Mouse (Mus musculus) heart, embryonic 10.5 days (tissue): ENCODE measurements around the gene Gm21970. TPM values are rescaled to one million over a fixed set of nuclear protein-coding genes. Genes with fewer than 3 reads are reported as not detected.

Experiments used
- DNase-seq: peaks from one replicate; pipeline ENCODE4 v3.0.0-alpha.2; 2017; ENCODE audit warnings: low spot score
- H3K27ac ChIP-seq: fragments of 300-500 bp; sonication (generic); 2 replicates; pipeline ENCODE4 v1.5.1; 2016; ENCODE audit warnings: mild to moderate bottlenecking
- H3K27me3 ChIP-seq: fragments of 300-500 bp; sonication (generic); 2 replicates; pipeline ENCODE4 v1.6.1; 2016; ENCODE audit warnings: mild to moderate bottlenecking; ENCODE audit not compliant: poor library complexity, insufficient read depth, severe bottlenecking
- H3K36me3 ChIP-seq: fragments of 300-500 bp; sonication (generic); 2 replicates; pipeline ENCODE4 v1.6.1; 2016; ENCODE audit warnings: mild to moderate bottlenecking, moderate library complexity
- H3K4me1 ChIP-seq: fragments of 300-500 bp; sonication (generic); 2 replicates; pipeline ENCODE4 v1.6.1; 2016; ENCODE audit warnings: mild to moderate bottlenecking
- H3K4me3 ChIP-seq: fragments of 300-500 bp; sonication (generic); 2 replicates; pipeline ENCODE4 v1.5.1; 2016; ENCODE audit warnings: mild to moderate bottlenecking, moderate library complexity
- H3K9me3 ChIP-seq: fragments of 300-500 bp; sonication (generic); 2 replicates; pipeline ENCODE4 v1.6.1; 2016; ENCODE audit warnings: mild to moderate bottlenecking, moderate library complexity
- WGBS: fragments of 180-500 bp; shearing (Covaris S2); methylation state at CpG from one replicate; pipeline ENCODE4 v1.1.7; 2016; 5-methylcytosine and 5-hydroxymethylcytosine counted together
- polyA plus RNA-seq: library from polyadenylated mRNA; unstranded; fragments of >200 nt; fragmentation: Nextera tagmentation; extraction: Ambion mirVana; gene quantifications from 2 replicates; pipeline ENCODE4 v1.2.1, GENCODE M21; 2016

The Gm21970 gene
- polyA plus RNA-seq, 1 experiment from 2014 or later: not detected

DNA sequence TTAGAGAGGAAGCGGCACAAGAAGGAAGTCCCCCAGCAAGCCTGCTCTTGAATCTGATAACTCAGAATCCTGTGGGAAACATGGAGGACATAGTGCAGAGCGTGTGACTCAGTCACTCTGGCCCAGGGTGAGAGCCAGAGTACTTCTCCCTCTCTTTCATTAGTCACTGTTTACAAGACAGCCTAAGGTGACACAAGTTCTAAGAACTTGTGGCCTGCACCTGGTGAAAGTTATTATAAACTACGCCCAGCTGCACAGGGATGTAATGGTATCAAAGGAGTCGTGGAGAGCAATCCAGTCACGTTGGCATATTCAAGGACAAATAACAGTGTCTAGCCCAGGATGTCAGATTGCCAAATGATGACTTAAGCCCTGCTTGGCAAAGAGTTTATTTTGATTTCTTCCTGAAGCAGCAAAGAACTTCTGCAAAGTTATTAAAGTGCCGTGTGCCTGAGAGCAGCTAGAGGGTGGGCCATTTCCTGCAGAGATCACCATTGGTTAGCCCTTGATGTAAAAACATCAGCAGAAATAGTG lies 60.9 kb downstream of the Gm21970 start:
- Histone ChIP-seq H3K4me1 (peaks cover 11% of the 10 kb centered on the region), H3K27ac (no peak overlapping the region), H3K4me3 (no peak overlapping the region), H3K27me3 (no peaks in the 10 kb centered on the region), H3K9me3 (no peaks in the 10 kb centered on the region), H3K36me3 (no peaks in the 10 kb centered on the region)
- WGBS: 64% methylated on average over 6 of the region's 6 CpGs
- no peak for DNase-seq

DNA sequence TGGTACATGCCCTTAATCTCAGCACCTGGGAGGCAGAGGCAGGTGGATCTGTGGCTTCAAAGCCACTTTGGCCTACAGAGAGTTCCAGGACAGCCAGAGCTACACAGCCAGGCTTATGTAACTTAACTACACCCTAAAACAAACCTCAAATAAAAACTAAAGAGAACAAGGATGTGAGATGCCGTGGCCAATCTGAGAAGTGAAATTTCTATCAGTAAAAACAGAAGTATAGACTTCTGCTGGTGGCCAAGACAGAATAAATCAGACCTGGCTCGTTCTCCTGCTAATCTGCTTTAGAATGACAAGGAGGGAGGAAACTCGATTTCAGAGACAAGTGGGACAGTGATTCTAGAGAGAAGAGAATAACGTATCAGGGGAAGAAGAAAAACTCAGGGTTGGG lies 64.3 kb downstream of the Gm21970 start:
- DNase-seq: no peak
- H3K27ac ChIP-seq: no peak overlapping the region
- no peaks in the 10 kb centered on the region for H3K36me3 ChIP-seq
- H3K9me3 ChIP-seq: no peaks in the 10 kb centered on the region
- no peaks in the 10 kb centered on the region for H3K27me3 ChIP-seq
- H3K4me1 ChIP-seq: peaks cover 9% of the 10 kb centered on the region; the same call in 1 of the 2 replicates
- WGBS: 74% methylated on average over 4 of the region's 4 CpGs
- no peak overlapping the region for H3K4me3 ChIP-seq

DNA sequence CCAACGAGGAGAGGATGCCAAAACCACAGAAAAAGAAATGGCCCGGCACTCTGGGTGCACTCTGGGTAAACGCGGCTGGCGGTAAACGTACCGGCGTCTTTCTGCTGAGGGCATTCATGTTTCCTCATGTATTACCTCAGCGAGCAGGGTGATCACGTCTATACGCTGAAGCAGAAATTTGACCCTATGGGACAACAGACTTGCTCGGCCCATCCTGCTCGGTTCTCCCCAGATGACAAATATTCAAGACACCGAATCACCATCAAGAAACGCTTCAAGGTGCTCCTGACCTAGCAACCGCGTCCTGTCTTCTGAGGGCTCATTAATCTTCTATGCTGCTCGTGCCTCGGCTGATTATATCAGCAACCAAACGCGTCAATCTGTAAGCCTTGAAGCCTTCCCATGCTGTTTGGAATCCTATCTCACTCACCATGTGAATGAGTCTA lies 66.8 kb downstream of the Gm21970 start:
- DNase-seq: no peak
- no peak overlapping the region for H3K27ac ChIP-seq
- H3K27me3 ChIP-seq: no peaks in the 10 kb centered on the region
- no peaks in the 10 kb centered on the region for H3K36me3 ChIP-seq
- 80% methylated on average over 21 of the region's 21 CpGs for WGBS
- no peaks in the 10 kb centered on the region for H3K9me3 ChIP-seq
- peaks cover 13% of the 10 kb centered on the region for H3K4me1 ChIP-seq
- H3K4me3 ChIP-seq: no peak overlapping the region

DNA sequence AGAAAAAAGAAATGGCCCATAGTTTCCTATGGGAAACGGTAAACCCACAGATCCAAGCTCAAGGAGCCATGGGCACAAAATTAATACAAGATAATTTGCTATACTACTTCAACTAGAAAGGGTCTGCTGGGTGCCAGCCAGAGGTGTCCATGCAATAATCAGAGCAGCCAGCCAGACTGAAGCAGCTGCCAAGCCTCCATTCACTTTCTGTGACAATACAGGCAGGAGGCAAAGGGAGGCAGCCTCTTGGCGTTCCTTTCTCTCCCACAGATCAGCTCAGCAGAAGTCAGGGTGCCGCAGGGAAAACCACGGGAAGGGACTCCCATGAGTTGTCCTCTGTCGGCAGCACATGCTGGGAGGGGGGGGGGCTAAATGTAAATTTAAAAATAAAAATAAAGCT lies 67.5 kb downstream of the Gm21970 start:
- 64% methylated on average over 5 of the region's 5 CpGs for WGBS
- peaks cover 19% of the 10 kb centered on the region for H3K4me1 ChIP-seq

DNA sequence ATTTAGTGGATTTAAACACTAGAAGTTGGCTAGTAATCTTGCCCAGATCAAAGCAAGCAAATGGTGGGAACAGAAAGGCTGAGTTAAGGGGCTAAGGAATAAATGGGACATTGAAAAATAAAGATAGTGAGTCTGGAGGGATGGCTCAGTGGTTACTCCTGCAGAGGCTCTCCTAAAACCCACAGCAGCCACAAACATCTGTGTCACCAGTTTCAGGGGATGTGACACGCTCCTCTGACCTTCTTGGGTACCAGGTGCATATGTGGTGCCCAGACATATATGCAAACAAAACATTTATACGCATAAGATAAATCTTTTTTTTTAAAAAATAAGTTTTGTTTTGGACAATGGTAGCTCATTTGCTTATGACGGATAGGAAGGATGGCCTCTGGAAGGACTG lies 67.9 kb downstream of the Gm21970 start:
- 93% methylated on average over 3 of the region's 3 CpGs for WGBS
- no peak overlapping the region for H3K27ac ChIP-seq
- DNase-seq: no peak
- H3K27me3 ChIP-seq: no peaks in the 10 kb centered on the region
- peaks cover 23% of the 10 kb centered on the region for H3K4me1 ChIP-seq
- no peak overlapping the region for H3K4me3 ChIP-seq
- no peaks in the 10 kb centered on the region for H3K36me3 ChIP-seq
- H3K9me3 ChIP-seq: no peaks in the 10 kb centered on the region

More for the DNA sequence above, 67.5 kb downstream of the Gm21970 start:
- Histone ChIP-seq H3K27me3 (no peaks in the 10 kb centered on the region), H3K36me3 (no peaks in the 10 kb centered on the region), H3K27ac (no peak overlapping the region), H3K4me3 (no peak overlapping the region), H3K9me3 (no peaks in the 10 kb centered on the region)
- no peak for DNase-seq

DNA sequence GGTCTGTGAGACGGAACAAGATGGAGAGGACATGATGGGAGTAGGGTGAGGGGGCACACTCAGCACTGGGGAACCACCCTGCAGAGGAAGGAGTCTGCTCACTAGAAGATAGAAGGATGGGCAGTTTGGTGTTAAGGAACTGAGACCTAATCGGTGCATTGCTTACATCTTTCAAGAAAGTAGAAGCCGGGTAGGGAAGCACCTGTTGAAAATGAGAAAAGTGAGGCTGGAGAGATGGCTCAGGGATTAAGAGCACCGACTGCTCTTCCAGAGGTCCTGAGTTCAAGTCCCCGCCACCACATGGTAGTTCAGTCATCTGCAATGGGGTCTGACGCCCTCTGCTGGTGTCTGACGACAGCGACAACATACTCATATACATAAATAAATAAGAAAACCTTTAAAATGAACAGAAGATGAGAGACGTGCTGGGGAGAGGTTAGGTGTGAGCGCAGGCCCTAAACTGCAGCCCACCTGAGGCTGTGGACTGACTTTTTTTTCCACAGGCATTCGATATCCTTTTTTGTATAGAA lies 68.4 kb downstream of the Gm21970 start:
- no peak overlapping the region for H3K27ac ChIP-seq
- H3K9me3 ChIP-seq: no peaks in the 10 kb centered on the region
- H3K36me3 ChIP-seq: no peaks in the 10 kb centered on the region
- no peaks in the 10 kb centered on the region for H3K27me3 ChIP-seq
- H3K4me1 ChIP-seq: peaks cover 26% of the 10 kb centered on the region
- no peak overlapping the region for H3K4me3 ChIP-seq
- 72% methylated on average over 11 of the region's 11 CpGs for WGBS
- no peak for DNase-seq

DNA sequence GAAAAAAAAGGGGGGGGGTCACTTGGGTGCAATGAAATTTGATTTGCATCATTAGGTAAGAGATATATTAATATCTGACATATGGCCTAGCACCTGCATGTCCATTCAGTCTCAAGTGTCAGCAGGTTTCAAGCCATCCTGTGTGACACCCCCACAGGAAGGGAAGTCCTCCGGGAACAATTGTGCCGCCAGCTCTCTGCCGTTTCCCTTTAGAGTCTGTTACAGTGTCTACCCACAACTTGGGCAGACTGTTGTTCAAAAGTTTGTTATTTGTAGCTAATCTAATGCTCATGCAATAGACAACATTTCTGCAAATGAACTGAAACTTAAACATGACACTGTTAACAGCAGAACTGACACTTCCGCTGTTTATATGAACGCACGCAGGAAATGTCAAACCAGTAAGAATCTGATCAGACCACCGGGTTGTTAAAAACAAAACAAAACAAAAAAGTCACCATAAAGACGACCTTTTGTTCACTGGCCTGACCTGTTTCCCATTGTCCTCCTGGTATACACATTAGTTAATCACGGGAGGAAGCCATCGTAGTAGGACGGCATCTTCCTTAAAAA lies 69.6 kb downstream of the Gm21970 start:
- DNase-seq: no peak
- Histone ChIP-seq H3K9me3 (no peaks in the 10 kb centered on the region), H3K27ac (no peak overlapping the region), H3K36me3 (no peaks in the 10 kb centered on the region), H3K4me3 (no peak overlapping the region), H3K27me3 (no peaks in the 10 kb centered on the region), H3K4me1 (peaks cover 34% of the 10 kb centered on the region)
- 65% methylated on average over 11 of the region's 11 CpGs for WGBS

DNA sequence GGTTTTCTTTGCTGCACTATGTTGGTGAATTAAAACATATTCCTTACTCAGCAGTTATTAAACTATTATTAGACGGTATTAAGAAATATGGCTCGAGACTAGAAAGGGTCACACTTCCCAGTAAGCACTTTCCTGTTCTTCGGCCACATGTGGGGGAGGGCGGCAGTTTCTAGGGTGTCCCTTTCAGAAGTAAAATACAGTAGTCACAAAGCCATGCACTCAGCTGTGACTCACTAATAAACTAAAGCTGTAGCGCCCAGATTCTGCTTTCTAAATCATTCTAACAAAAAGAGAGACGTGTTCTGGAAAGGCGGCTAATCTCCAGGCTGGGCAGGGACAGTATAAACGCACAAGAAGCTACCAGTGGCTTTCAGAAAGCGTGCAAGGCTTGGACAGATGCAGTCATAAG lies 70.3 kb downstream of the Gm21970 start:
- H3K9me3 ChIP-seq: no peaks in the 10 kb centered on the region
- WGBS: 60% methylated on average over 9 of the region's 9 CpGs
- no peaks in the 10 kb centered on the region for H3K36me3 ChIP-seq
- DNase-seq: no peak
- H3K27ac ChIP-seq: peak overlapping the region; percentile 47; the same call in 1 of the 2 replicates
- no peak overlapping the region for H3K4me3 ChIP-seq
- H3K27me3 ChIP-seq: no peaks in the 10 kb centered on the region
- peaks cover 41% of the 10 kb centered on the region for H3K4me1 ChIP-seq

DNA sequence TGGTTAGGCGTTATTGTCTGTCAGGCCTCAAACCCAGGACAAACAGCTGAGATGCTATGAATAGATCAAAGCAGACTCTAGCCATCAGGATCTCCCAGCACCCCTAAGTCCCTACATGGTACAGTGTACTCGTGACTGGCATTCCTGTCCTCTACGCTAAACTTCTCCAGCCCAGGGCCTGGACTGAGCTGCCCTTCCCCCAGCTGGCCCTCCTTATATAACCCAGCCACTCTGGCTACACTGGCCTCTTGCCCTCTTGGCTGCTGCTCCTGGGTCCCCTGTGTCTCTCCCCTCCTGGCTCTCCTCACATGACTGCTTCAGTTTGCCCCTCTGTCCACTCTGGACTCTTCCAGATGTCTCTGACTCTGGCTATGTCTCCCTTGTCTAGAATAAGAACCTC lies 71.1 kb downstream of the Gm21970 start:
- Histone ChIP-seq H3K4me1 (peaks cover 41% of the 10 kb centered on the region), H3K4me3 (no peak overlapping the region), H3K27me3 (no peaks in the 10 kb centered on the region), H3K9me3 (no peaks in the 10 kb centered on the region), H3K27ac (peak overlapping the region; percentile 67; the same call in 1 of the 2 replicates), H3K36me3 (no peaks in the 10 kb centered on the region)
- 46% methylated on average over 3 of the region's 3 CpGs for WGBS
- DNase-seq: no peak

DNA sequence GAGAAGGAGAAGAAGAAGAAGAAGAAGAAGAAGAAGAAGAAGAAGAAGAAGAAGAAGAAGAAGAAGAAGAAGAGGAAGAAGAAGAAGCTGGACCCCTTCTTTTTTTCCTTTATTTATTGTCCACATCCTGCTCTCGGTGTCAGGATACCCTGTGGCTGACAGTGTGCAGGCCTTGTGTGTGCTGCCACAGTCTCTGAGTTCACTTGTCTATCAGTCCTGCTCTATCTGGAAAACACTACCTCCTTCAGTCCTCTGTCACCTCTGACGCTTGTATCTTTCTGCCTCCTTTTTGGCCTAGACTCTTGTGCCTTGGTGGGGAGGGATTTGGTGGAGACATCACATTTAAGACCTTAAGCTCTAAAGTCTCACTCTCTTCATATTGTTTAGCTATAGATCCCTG lies 71.9 kb downstream of the Gm21970 start:
- no peak overlapping the region for H3K27ac ChIP-seq
- H3K9me3 ChIP-seq: no peaks in the 10 kb centered on the region
- H3K36me3 ChIP-seq: 0 out of 2 replicates have a peak, but pooled peaks cover 5% of the 10 kb centered on the region
- no peak overlapping the region for H3K4me3 ChIP-seq
- H3K27me3 ChIP-seq: no peaks in the 10 kb centered on the region
- H3K4me1 ChIP-seq: peaks cover 41% of the 10 kb centered on the region
- 64% methylated on average over 2 of the region's 2 CpGs for WGBS
- no peak for DNase-seq

DNA sequence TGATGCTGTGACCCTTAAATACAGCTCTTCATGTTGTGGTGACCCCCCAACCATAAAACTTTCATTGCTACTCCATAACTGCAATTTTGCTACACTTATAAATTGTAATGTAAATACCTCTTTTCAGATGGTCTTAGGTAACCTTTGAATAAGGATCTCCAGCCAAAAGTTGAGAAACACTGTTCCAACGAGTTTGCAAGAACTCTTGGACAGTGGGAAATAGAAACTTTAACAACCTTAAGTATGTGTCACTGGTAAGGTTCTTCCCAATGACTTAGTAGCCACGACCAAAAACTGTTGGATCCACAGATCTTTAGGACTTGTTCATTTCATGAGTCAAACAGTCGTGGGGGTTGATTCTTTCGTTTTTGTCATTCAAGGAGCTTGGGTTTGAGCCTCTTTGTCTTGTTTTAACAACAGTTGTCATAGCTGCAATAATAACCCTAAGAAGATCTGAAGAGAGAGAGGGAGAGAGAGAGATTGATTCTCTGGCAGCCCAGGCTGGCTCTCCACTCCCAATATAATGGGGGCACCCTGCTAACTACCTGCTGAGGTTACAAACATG lies 72.4 kb downstream of the Gm21970 start:
- no peak for DNase-seq
- peaks cover 41% of the 10 kb centered on the region for H3K4me1 ChIP-seq
- peak overlapping the region; percentile 85 for H3K27ac ChIP-seq
- peak overlapping the region; percentile 66 for H3K4me3 ChIP-seq
- 87% methylated on average over 4 of the region's 4 CpGs for whole genome bisulfite sequencing
- H3K36me3 ChIP-seq: 0 out of 2 replicates have a peak, but pooled peaks cover 8% of the 10 kb centered on the region
- H3K27me3 ChIP-seq: no peaks in the 10 kb centered on the region
- no peaks in the 10 kb centered on the region for H3K9me3 ChIP-seq

DNA sequence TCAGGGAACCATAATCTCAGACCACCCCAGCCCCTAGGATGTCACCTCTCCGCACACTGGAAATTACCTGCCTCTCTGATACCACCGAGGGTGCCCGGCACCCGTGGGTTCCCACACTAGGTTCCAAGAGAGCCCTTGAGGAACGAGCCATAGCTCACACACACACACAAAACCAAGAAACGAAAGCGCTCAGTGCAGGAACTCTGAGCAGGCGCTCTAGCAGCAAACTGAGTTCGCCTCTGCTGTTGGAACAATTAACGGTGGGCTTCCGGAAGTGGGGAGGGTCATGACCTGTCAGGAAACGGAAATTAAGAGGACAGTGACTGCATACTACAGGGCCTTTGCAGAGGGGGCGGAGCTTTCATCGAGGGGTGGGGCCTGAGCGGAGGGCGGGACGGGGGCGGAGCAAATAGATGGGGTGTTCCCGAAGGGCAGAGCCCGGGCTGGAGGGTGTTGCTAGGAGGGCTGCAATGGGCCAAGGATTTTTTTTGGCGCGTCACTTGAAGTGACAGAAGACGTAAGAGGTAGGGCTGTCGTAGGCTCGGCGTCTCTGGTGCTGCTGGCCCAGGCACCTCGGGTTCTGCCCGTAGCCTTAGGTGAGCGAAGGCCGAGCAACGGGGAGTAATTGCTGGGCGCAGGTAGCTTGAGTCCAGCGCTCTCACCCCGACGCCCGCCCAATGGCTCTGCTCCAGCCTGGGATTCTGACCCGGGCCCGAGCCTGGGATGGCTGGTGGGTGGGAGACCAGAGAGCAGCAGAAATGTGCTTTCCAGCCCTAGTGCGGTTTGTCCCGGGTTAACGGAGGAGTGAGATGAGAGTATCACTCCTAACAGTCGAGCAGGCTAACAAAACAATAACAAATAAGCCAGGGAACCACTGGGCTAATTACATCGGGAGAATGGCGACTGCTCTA lies 73.3 kb downstream of the Gm21970 start:
- Histone ChIP-seq H3K36me3 (0 out of 2 replicates have a peak, but pooled peaks cover 8% of the 10 kb centered on the region), H3K4me3 (peak overlapping the region; percentile 66), H3K27me3 (no peaks in the 10 kb centered on the region), H3K9me3 (no peaks in the 10 kb centered on the region), H3K27ac (peak overlapping the region; percentile 85), H3K4me1 (peaks cover 41% of the 10 kb centered on the region)
- peak; percentile 99 for DNase-seq
- WGBS: 2% methylated on average over 44 of the region's 44 CpGs
